Mouse (Mus musculus) cortical plate, adult 2 months (tissue): Measurements from ENCODE around the gene Yju2.

Source experiments
- CTCF ChIP-seq: fragments of 200-500 bp; IDR thresholded peaks from 2 replicates; pipeline ENCODE4 v1.5.1; 2011; ENCODE audit warnings: mild to moderate bottlenecking, control low read depth, low read length; ENCODE audit not compliant: insufficient read depth; ENCODE audit errors: extremely low read depth
- POLR2A ChIP-seq: fragments of 200-500 bp; IDR thresholded peaks from 2 replicates; pipeline ENCODE4 v1.6.1; 2011; ENCODE audit warnings: mild to moderate bottlenecking, low read length, control low read depth; ENCODE audit not compliant: insufficient read depth; ENCODE audit errors: extremely low read depth

GRCm38 (mm10) chr17:55958918-55959728, at the start of gene Yju2:
- no peak for TF ChIP-seq CTCF
- peak; percentile 69; the same call in 1 of the 2 replicates for TF ChIP-seq POLR2A
